Mouse (Mus musculus) liver, embryonic 18 days (tissue): ENCODE data around the gene Gm21783. TPM values are rescaled to one million over a fixed set of nuclear protein-coding genes. Genes with fewer than 3 reads are reported as not detected.

Source experiments
- polyA plus RNA-seq: library from polyadenylated mRNA; depleted of rRNA; stranded (reverse); fragments of >200 nt; gene quantifications from 2 replicates; pipeline ENCODE4 v1.2.3, GENCODE M21; 2012; rRNA removed

Gene Gm21783
- polyA plus RNA-seq, result not detected in 2 replicates

DNA sequence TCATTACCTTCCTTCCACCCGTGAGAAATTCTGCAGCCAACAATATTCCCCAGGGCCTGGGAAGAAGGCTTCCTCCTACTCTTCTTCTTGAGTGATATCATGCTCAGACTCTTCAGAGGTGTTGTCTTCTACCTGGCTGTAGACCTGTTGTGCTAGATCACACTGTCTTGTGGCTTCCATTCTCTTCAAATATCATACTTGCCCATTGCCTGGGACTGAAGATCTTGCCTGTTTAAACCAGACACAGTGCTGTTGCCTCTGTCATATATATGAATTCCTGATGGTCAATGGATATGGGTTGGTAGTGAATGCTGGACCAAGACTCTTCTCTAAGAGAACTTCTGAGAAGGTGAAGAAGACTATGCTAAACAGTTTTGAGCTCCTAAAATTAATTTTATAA, at the start of gene Gm21783:
Gene Gm21783 (minus strand): TSS at position 101 of the 400 bp plus-strand sequence.

